Mouse (Mus musculus): ENCODE data around the gene Nin.
A peak's percentile ranks its signal among the peaks of the same experiment; 100 is the strongest.

Gene Nin

GRCm38 (mm10) chr12:70119552-70119951 is 6.0 kb upstream of the Nin start:
- DNase-seq (ENCODE audit: low read depth, low spot score) = no peak

DNA sequence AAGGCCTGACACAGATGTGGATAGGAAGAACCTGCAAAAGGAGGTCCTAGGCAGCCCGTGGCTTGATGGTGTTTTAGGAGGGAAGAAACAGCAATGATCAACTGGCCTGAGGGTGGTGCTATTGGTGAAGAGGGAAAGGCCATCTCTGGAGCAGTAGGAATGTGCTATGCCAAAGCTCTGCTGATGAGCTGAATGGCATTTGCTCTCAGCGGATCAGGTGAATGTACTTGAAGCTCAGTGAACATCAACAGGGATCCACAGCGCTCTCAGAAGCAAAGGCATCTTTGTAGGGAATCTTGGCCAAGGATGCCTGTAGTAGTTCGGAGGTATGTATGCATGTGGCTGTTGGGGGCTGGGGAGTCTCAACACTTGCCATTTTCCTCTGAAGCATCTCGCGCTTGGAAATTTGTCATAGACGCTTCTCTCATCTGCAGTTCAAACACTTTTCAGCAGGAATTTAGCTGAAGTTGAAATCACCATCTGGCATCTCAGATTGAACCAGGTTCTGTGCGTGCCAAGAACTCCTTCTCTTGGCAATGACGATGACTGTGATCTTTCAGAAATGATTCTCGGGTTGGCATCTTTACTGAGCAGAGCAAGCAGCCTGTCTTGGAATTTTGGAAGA is 5.3 kb upstream of the Nin start:
- DNase-seq (ENCODE audit: low read depth, low spot score) = no peak

GRCm38 (mm10) chr12:70117146-70117545 is 3.6 kb upstream of the Nin start:
- no peak for DNase-seq (ENCODE audit: low read depth, low spot score)

DNA sequence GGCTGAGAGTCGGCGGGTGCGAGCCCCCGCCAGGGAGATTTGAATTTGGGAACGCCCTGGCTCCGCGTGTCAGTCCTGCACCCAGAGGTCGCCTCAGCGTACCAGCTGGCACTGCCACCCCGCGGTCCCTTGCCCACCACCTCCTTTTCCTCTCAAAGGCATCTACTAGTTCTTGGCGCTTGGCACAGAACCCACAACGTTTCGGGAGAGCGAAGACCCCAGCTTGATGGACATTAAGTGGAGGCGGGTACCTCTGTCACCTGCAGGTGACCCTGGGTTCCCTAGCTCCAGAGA is 1.5 kb downstream of the Nin start:
- no peak for DNase-seq (ENCODE audit: low read depth, low spot score)

DNA sequence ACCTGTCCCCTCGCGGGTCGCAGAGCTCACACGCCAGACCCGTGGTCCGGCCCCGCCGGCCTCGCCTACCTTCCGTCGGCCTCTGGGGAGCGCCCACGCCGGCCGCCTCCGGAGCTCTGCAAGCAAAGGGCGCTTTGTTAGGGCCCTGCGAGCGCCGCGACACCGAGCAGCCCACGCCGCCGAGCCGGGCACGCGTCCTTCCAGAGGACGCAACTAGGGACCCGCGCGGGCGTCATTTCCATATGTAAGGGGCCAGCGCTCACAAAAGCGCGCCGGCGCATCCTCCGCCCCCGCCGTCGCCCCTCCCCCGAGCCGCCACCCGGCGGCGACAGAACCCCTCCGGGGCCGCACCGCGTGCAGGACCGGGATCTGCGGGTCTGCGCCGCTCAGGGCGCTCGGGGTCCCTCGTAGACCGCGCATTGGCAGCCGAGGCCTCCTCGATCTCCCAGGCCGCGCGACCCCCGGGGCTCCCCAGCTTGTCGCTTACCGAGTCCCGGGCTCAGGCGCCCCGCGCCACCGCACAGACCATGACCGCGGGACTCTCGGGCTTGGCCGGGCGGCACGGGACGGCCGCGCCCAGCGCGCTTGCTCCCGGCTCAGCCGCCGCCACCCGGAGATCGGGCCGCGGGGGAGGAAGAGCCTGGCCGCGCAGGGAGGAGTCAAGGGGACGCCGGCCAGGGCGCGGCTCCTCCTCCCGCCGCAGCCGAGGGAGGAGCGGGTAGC is 2.0 kb downstream of the Nin start:
- DNase-seq (ENCODE audit: low read depth, low spot score) = peak; percentile 80

DNA sequence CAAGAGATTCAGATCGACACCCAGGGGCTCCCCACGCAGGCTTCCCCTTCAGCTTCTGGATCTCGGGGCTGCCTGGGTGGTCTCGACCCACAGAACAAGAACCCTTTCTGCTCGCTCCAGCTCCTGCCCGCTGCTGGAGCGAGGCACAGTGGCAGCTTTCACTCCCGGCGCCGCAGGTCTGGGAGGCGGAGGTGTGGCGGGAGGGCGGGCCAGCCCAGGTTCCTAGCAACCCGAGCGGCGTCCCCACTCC is 2.5 kb downstream of the Nin start:
- peak; percentile 81 for DNase-seq (ENCODE audit: low read depth, low spot score)

DNA sequence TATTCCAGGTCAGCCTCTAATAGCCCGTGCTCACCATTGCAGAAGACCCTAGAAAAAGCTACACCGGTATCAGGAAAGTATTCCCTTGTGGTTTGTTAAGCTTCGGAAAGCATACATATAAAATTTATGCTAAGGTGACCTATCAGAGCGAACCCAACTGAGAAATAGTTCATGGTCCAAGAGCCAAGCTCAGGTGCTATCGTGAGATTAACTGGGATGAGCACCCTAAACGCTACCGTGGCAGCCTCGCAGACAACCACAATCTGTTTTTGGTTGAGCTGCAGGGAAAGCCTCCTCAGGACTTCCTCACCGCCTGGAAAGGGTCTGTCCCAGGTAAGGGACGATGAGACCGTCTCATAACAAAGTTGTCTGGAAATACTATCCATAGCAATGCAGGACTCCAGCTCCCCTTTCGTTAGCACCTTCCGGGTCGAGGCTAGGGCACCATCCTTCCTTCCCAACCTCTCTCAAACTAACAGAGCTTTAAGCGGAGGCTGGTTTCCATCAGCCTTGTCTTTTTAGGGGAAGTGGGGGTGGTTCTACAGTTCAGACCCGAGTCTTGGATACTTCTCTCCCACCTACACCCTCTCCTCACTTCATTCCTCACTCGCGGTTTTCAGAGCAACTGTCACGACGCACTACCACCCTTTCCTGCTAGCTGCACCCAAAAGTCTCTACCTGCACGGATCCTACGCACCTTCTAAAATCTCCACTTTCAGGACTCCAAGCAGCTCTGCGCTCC is 3.0 kb downstream of the Nin start:
- no peak for DNase-seq (ENCODE audit: low read depth, low spot score)

- DNase-seq (ENCODE audit: low read depth, low spot score) = no peak
These were observed 3.6 kb downstream of the Nin start for GRCm38 (mm10) chr12:70109921-70110320.

GRCm38 (mm10) chr12:70108104-70108503 is 5.4 kb downstream of the Nin start:
- no peak for DNase-seq (ENCODE audit: low read depth, low spot score)

DNA sequence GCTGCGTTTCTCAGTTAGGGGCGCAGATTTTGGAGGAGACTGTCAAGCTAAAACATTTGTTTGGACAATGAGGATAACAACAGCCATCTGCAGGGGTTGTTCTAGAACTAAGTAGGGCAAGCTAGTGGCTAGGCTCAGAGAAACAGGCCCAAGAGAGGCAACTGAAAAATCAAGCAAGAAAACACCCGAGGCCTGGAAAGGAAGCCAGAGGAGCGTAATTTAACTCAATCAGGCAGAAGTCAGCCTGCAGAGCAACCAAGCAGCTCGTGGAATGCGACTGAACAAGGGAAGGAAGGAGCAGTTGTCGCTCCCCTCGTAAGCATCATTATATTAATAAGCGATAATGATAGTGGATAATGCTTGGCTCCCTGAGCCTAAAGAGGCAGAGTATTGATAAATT is 7.0 kb downstream of the Nin start:
- DNase-seq (ENCODE audit: low read depth, low spot score) = no peak

DNA sequence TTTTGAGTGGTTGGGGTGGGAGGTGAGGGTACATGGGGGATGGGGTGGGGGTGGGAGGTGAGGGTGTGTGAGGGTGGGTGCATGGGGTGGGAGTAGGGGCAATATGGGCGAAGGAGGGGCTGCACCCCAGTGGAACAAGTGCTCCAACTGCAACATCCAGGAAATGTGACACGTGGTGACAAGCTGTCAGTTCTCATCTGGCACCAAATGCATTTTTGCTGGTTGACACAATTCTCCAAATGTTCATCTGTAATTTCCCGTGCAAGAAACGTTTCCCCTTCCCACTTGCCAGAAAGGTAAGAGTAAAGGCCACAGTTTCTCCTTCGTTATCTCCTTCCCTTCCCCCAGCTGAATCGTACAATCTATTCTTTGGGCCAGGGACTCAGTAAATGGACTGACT is 7.6 kb downstream of the Nin start:
- no peak for DNase-seq (ENCODE audit: low read depth, low spot score)

- no peak for DNase-seq (ENCODE audit: low read depth, low spot score)
These were observed 8.6 kb downstream of the Nin start for GRCm38 (mm10) chr12:70104776-70105420.

- no peak for DNase-seq (ENCODE audit: low read depth, low spot score)
These were observed 9.3 kb downstream of the Nin start for GRCm38 (mm10) chr12:70104199-70104598.

DNA sequence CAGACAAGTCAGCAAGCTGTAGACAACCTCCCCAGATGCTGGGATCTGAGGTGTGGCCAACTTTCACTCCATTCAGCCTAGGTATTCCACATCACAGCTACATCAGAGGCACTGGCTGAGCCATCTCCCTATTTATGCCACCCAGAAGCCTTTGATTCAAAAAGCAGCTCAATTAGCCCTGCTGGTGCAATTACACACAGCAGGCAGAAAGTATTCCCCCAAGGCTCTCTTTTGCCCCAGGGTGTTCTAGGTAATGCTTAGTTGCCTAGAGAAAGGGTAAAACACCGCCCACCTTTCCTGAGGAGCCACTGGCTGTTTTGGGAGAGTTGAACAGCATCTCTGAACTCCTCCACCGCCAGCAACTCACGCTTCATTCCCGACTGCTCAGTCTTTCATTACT is 10.3 kb downstream of the Nin start:
- peak; percentile 83 for DNase-seq (ENCODE audit: low read depth, low spot score)

GRCm38 (mm10) chr12:70102426-70102825 is 11.1 kb downstream of the Nin start:
- DNase-seq (ENCODE audit: low read depth, low spot score) = no peak

DNA sequence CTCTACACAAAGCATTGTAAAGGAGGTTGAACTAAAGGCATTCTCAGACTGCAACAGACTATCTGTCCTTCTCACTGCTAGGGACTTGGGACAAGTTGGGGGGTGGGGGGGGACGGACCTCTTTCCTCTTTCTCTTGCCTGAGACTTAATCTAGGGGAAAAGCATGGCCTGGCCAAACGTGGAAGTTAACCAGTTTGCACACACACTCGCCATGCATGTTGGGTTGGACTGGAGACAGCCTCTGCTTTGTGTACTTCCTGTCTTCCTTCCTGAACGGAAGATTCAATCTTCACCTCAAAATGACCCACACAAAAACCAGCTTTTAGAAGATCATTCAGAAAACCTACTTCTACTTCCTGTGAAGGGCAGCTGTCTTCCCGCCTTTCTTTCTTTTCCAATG is 11.7 kb downstream of the Nin start:
- no peak for DNase-seq (ENCODE audit: low read depth, low spot score)

DNA sequence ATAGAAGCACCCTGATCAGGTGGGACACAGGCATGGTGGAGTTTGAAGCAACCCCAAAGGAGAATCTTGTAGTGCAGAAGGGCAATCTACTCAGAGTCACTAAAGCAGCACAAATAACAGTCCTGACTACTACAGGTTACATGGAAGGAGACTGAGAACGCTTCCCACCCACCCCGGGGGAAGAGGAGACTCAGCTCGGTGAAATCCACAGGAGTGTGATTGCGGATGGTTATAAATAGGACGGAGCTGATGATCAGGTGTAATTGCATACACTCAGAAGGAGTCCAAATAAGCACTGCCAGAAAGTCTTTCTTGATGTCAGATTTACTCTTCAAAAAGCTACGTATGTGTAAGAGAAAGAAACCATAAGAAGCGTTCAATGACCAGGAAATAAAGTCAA is 15.6 kb downstream of the Nin start:
- no peak for DNase-seq (ENCODE audit: low read depth, low spot score)

- no peak for DNase-seq (ENCODE audit: low read depth, low spot score)
These were observed 16.2 kb downstream of the Nin start for GRCm38 (mm10) chr12:70097316-70097715.

- DNase-seq (ENCODE audit: low read depth, low spot score) = no peak
These were observed 20.1 kb downstream of the Nin start for GRCm38 (mm10) chr12:70093266-70093893.

- no peak for DNase-seq (ENCODE audit: low read depth, low spot score)
These were observed 25.2 kb downstream of the Nin start for GRCm38 (mm10) chr12:70088297-70088696.

DNA sequence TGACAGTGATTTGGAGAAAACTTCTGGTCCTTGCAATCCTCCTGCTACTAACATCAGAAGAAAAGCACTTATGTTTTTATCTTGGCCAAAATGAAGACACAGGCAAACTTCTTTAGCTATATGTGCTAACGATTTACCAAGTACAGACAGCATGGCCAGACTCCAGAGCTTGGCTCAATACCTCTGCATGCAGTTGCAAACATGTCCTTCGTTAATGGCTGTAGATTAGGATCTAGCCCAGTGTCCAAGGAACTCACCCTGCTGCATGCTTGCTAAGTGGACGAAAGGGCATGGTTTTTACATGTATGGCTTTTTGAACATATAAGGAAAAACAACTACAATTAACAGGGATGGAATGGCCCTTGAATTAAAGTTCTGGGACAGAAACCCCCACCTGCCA is 28.2 kb downstream of the Nin start:
- DNase-seq (ENCODE audit: low read depth, low spot score) = no peak

GRCm38 (mm10) chr12:70084198-70084597 is 29.3 kb downstream of the Nin start:
- no peak for DNase-seq (ENCODE audit: low read depth, low spot score)

All from ZHBTc4 (cell line).